Mouse (Mus musculus): ENCODE measurements around the gene Sec63.

Sec63 gene

DNA sequence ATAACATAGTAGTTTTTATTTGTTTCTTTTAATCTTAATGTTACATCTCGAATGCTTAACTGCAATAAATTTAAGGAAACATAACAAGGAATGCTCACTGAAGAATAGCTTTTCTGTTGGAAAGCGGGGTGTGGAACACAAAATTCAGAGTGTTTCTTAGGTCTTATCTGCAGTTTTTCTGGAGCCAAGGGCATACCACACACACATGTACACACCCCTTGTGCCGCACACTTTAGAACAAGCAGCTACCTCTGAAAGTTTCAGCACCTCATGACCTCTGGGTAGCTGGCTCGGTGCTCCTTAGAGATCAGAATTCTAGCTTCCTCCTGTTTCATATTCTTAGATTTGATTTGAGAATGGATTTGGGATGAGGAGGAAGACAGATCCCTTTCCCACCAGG lies 101.5 kb downstream of the Sec63 start:
- DNase-seq (ENCODE audit: low spot score in 2 of 2): no peak

DNA sequence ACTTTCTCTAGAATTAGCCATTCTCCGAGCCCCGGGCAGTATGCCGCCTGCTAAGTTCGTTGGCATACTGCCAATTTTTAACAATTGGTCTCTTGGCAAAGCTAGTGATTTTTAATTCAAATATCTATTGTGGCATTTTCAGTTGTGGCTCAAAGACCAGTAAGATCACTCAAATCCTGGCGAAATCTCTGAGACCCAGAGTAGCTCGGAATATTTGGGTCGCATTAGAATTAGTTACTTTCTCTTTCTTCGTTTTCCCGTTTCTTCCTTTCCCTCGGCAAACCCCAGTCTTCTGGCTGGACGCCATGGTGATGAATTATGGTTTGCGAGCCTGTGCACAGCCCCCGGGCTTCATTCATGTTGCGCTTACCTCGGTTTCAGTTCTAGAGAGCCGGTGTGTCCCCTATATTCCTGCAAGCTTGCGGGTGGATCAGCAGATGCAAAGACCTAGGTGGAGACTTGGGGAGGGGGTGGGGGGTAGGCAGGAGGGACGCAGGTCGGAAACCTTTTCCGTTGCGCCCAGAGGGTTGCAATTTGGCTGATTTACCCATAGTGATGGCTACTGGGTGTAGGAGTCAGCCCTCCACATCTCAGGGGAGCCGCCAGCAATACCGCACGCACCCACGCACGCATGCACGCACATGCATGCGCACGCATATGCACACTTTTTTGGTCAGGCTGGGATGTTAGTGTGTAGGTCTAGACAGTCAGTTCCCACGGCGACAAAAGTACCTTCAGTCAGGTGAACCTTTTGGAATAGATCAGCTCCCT lies 102.5 kb downstream of the Sec63 start:
- DNase-seq (ENCODE audit: low spot score in 2 of 2): peak; percentile 74 to 81

- no peak for DNase-seq (ENCODE audit: low spot score in 2 of 2)
These were observed 103.4 kb downstream of the Sec63 start for GRCm38 (mm10) chr10:42864696-42865095.

DNA sequence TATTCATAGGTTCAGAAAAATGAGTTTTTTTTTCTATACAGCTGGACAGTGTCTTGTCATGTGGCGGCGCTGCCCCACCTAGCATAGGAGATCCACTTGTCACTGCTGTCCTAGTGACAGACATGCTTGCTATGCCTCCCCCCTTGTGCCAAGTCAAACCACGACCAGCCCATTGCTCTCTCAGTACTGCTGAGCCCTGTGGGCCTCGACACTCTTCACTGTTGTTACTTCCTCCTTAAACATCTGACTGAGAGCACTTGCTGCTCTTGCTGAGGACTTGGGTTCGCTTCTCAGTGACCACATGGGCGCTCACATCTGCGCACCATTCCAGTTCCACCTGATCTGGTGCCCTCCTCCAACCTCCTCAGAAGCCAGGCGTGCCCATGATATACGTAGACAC lies 107.1 kb downstream of the Sec63 start:
- no peak for DNase-seq (ENCODE audit: low spot score in 2 of 2)

- no peak for DNase-seq (ENCODE audit: low spot score in 2 of 2)
These were observed 108.2 kb downstream of the Sec63 start for GRCm38 (mm10) chr10:42869467-42869866.

DNA sequence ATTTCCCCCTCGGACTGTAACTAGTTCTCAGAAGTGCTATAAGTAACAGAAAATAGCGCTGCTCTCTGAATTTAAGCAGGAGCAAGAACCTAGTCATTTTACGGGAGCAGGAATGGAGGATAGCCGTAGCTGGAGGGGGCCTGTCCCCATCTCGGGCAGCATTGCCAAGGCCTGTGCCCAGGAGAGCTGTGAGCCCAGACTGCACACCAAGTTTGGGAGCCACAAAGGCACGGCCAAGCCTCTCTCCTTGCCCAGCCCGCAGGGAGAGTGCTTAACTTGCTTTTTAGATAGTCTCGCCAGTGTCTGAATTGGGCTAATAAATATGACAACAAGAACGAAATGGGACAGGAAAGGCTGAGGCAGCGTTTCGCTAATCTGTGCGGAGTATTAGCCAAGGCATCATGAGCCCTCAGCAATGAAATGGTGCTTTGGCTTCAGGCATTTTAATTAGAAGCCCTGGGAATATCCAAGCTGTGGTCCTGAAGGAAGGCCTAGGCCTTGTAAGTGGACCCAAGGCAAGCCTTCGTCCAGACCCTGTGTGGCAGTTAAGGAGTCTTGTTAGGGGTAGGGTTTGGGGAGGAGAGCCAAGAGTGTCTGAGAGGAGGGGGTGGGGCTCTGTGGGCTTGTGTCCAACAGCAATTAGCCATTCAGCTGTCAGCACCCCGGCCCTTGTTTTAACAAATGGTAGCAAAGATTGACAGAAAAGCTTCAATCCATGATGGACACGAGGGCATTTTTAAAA lies 111.1 kb downstream of the Sec63 start:
- peak in 1 of 2 experiments; percentile 7 for DNase-seq (ENCODE audit: low spot score in 2 of 2)

- no peak for DNase-seq (ENCODE audit: low spot score in 2 of 2)
These were observed 111.8 kb downstream of the Sec63 start for GRCm38 (mm10) chr10:42873077-42873595.

- no peak for DNase-seq (ENCODE audit: low spot score in 2 of 2)
These were observed 114.9 kb downstream of the Sec63 start for GRCm38 (mm10) chr10:42876172-42876571.

DNA sequence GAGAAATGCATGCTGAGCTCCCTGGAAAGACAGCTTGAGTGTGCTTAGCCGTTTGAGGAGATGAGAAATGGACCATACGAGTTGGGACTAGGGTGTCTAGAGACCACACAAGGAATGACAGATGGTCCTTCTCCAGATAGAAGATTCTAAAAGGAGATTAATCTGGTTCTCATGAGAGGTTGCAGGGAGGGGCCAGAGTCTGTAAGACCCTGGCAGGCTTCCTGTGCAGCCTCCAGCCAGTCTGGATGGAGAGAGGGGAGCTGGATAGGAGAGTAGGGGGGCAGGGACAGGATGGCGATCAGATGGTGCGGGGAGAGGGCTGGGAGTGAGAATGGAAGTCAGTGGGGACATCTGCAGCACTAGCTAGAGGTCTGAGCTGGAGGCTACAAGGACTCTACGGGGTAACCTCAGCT lies 118.0 kb downstream of the Sec63 start:
- DNase-seq (ENCODE audit: low spot score in 2 of 2): no peak

DNA sequence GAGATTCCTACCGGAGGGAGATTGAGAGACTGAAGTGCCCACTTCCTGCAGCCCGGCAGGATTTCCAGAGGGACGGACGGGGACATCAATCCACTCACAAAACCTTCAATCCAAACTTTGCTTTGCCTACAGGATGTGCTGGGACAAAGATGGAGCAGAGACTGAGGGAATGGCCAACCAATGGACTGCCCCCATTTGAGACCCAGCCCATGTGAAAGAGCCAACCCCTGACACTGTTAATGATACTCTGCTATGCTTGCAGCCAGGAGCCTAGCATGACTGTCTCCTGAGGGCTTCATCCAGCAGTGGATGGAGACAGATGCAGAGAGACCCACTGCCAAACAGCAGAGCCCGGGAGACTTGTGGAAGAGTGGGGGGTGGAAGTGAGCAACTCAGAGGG lies 118.4 kb downstream of the Sec63 start:
- no peak for DNase-seq (ENCODE audit: low spot score in 2 of 2)
